Mouse (Mus musculus) right cerebral cortex, adult 18-20 months (tissue): ENCODE measurements around the gene Kcns1.

ENCODE experiments used
- DNase-seq: peaks from one replicate; pipeline ENCODE4 v3.0.0; 2022; ENCODE audit warnings: mixed read lengths

Gene Kcns1

DNA sequence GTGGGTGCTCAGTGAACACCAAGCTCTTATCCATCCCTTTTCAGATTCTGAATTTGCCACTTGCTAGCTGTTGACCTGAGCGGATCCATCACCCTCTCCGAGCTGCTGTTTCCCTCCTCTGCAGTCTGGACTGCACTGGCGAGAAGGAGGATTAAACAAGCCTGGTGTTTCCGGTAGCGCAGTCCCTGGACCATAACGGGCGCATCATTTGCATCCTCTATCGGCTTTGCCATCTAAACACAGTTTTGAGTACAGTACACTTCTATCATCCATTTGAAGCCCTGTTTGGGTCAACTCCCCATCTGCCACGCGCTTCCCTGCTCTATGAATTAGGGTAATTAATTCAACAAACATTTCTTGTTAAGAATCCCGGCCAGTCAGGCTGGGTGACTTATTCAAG, 587 bp downstream of the Kcns1 start:
- peak; percentile 24 for DNase-seq

- DNase-seq, result peak; percentile 60
Measured at GRCm38 (mm10) chr2:164168571-164168946, 2.4 kb downstream of the Kcns1 start.

DNA sequence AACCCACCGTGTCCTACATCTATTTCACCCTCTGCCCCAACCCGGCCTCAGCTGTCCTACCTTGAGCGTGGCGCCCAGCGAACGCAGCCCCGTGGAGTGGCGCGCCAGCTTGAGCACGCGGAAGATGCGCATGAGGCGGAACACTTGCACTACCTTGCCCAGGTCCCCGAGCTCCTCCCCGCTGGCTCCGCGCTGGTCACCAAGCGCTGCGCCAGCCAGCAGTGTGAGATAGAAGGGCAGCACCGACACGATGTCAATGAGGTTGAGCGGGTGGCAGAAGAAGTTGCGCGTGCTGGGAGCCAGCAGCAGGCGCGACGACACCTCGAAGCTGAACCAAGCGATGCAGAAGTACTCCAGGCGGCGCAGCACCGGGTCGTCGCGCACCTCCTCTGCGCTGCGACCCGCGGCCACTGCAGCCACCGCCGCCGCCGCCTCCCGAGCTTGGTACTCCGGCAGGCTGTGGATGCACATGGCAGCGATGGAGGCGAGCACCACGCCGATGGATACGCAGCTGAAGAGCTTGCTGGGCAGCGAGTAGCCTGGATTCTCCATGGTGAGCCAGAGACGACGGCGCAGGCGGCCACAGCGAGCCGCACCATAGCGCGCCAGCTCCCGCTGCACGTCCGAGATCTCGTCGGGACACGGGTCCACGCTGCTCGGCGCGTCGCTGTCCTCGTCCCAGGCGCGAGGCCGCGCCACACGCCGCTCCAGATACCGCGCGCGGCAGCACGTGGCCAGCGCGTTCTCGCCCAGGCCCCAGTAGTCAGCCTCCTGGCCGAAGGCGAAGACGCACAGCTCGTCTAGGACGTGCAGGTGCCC, 3.0 kb downstream of the Kcns1 start:
- DNase-seq, result no peak

GRCm38 (mm10) chr2:164164941-164165340, 6.0 kb downstream of the Kcns1 start:
- DNase-seq, result no peak

- DNase-seq, result no peak
Measured at GRCm38 (mm10) chr2:164161515-164162055, 9.3 kb downstream of the Kcns1 start.

GRCm38 (mm10) chr2:164158838-164159237, 12.1 kb downstream of the Kcns1 start:
- DNase-seq, result no peak

DNA sequence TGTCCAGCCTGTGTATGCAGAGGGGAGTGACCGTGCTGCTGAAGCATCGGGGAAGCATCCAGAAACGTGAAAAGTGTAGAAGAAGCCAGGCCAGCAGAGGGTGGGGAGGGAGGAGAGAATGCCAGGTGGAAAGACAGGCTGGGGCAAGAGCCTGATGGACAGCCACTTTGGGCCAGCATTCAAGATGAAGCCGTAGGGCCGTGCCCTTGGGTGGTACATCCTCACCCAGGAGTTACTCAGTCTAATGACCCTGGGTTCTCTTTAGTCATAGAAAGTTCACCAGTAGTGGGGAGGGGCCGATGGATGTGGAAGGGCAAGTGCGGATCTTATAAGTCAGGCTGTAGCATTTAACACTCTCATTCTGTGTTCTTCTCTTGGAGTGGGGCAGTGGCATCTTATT, 14.8 kb downstream of the Kcns1 start:
- DNase-seq, result no peak

- no peak for DNase-seq
Measured at GRCm38 (mm10) chr2:164154007-164154406, 16.9 kb downstream of the Kcns1 start.

- no peak for DNase-seq
Measured at GRCm38 (mm10) chr2:164152341-164152740, 18.6 kb downstream of the Kcns1 start.

DNA sequence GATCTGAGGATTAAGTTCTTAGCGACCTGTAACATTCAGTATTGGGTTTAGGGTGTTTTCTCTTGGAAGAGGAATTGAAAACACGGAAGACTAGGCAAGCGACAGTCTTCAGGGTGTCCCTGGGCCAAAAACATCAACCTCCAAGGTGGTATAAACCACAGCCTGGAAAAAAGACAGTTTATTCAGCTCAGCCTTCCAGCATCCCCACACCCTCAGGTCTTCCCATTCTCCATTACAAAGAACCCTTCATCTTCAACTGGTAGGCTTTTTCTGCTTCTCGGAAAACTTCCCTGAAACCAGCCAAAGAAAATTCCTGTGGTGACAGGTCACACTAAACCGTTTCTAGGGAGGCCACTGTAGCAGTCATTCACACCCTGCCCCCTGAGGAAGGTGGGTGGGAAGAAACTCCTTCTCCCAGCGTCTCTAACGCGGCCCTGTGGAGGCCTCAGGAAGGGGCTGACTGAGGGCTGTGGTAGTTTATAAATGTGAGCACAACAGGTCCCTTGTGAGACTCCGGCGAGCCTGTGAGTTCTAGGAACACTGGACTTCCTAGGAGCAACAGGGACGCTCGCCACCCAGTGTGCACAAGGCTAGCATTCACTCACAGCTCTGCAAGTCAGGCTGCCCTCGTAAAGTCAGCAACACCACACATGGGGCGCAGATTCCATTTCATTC, 20.7 kb downstream of the Kcns1 start:
- no peak for DNase-seq

DNA sequence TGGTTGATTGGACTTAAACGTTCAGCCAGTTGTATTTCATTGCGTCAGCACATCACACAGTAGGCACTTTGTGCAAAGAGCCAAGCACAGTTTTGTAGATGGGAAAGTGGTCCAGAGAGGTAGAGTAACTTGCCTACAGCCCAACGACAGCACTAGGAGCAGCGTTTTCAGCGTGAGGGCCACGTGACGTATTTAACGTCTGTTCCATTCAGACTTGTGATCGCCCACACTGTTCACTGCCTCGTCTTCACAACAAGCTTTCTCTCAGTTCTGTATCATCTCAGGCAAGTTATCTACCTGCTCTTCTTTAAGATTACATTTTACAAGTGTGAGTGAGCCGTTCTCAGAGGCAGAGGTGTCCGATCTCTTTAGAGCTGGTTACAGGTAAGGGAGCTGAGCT, 24.4 kb downstream of the Kcns1 start:
- peak; percentile 51 for DNase-seq

DNA sequence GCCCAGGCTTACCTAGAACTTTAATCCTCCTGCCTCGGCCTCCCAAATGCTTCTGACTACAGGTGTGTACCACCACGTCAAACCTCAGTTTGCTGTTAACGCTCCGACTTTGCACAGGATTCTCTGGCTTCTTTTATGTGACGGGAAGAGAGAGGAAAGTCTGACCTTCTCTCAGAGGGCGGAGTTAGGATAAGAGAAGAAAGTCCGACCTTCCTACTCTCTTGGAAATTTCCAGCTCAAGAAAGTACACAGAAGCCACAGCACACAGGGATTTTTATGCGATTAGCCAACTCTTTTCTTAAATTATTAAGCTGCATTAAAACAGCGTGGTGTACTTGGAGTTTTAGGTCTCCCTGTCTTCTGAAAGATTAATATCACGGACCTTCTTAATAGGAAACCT, 26.4 kb downstream of the Kcns1 start:
- no peak for DNase-seq

DNA sequence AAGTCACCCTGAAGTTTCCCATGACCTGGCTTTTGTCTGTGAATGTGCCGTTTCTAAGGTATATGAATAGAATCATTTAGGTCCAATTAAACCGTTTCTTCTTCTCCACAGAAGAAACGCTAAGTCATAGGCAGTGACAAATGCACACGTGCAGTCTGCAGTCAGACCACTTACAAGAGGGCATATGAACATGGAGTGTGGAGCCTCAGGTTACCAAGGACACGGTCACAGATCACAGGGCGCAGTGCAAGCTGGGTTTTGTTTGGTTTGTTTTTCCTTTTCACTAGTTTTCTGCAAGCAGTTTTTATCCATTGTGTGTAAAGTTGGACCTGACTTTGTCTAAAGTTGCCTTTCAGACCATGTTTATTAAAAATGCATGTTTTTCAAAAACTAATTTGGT, 26.9 kb downstream of the Kcns1 start:
- no peak for DNase-seq

DNA sequence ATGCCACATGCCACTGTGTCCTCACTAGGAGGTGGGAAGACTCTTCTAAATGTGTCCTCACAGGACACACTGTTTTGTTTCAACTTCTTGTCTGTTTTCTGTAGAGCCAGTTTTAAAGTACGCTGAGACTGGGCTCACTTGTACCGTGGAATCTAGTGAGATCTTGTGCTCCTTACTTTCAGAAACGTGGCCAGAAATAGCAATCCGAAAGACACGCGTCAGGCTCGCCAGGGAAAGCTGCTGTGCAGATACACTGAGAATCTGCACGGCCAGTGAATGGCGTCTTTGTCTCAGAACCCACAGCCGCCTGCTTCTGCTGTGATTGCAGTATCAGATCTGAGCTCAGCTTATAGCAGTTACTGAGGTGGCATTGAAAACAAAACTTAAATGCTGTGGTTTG, 28.9 kb downstream of the Kcns1 start:
- peak; percentile 68 for DNase-seq

- peak; percentile 54 for DNase-seq
Measured at GRCm38 (mm10) chr2:164137754-164138153, 33.2 kb downstream of the Kcns1 start.

GRCm38 (mm10) chr2:164136393-164136792, 34.5 kb downstream of the Kcns1 start:
- no peak for DNase-seq

GRCm38 (mm10) chr2:164135367-164135766, 35.5 kb downstream of the Kcns1 start:
- DNase-seq, result no peak

DNA sequence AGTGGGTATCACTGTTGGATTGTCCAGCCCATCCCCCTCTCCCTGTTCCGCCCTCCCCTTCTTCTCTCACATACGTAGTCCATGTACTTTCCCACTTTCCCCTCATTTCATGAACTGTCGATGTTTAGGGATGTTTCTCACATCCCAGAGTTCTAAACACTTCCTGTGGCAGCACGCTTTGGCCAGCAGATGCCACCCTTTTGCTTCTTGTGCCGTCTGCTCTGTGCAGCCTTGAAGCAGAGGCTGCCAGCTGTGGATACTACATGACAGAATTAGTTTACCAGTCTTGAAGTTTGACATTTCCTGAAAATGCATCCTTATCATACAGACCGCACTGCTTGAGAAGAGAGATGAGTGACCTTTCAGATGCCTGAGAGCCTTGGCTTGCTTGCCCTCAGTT, 36.4 kb downstream of the Kcns1 start:
- peak; percentile 56 for DNase-seq

- DNase-seq, result no peak
Measured at GRCm38 (mm10) chr2:164131586-164131985, 39.3 kb downstream of the Kcns1 start.

DNA sequence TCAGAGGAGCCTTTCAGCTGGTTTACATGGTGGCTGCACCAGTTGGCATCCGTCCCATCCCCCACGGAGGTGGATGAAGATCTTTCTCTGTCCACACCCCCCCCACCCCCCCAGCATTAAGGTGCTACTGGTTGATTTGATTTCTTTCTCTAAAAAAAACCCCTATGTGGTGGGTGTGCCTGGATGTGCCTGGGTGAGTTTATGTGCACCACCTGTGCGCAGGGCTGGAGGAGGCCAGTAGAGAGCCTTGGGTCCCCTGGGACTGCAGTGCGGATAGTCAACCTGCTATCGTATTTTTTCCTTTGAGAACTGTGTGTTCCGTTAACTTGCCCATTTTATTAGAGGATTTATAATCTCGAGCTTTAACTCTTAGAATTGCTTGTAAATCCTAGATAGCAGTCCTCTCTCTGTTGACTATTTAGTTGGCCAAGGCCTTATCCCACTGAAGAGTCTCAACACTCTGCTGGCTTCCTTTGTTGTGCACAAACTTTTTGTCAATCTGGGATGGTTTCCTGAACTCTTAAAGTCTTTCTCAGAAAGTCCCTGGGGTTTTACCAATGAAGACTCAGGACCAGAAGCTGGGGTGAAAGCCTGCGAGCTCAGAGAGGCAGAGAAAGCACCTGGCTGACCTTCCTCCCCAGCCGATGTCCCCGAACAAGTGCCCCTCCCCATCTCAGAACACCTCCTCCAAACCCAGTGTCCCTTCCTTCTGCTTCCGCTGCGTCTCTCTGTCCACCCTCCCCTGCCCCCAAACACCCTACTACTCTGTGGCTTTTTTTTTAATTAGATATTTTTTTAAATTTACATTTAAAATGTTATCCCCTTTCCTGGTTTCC, 42.1 kb downstream of the Kcns1 start:
- DNase-seq, result no peak

- DNase-seq, result no peak
Measured at GRCm38 (mm10) chr2:164127297-164127696, 43.6 kb downstream of the Kcns1 start.

DNA sequence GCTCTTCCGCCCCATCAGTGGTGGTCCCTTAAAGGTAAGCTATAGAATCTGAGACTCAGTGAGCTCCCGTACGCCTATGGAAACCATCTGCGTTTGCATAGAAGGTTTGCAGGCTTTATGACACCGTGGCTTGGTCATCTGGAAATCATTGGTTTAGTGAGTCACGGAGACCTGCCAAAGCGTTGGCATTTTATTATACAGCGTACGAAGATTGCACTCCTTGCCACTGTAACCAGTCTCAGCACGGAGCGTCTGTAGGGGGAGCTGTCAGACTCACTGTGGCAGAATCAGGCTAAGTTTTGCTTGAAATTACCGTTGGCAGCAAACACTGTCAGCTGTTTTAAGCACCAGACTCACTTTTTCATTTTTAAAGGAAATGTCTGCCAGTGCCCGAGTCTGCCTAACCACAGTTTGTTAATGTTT, 44.4 kb downstream of the Kcns1 start:
- peak; percentile 79 for DNase-seq

- no peak for DNase-seq
Measured at GRCm38 (mm10) chr2:164123169-164123766, 47.6 kb downstream of the Kcns1 start.
